Mouse (Mus musculus) heart, postnatal 14 days (tissue): ENCODE data around the gene Mcam. TPM values are rescaled to one million over a fixed set of nuclear protein-coding genes. Genes with fewer than 3 reads are reported as not detected.

Experiments used
- DNase-seq, 2 experiments: peaks; one replicate each; pipeline ENCODE4 v3.0.0; 2021 to 2022
- intact Hi-C: fragments of 180-260 bp; cut with DNase I; formaldehyde crosslinking; loops from one replicate; pipeline ENCODE4 v1.15.1; 2025
- long read RNA-seq, 2 experiments: library from polyadenylated mRNA; stranded (forward); transcript quantifications; one replicate each; pipeline ENCODE4 v2.0.0; 2021
- total RNA-seq, 2 experiments: library from RNA; stranded (reverse); gene quantifications; 2 replicates each; pipeline ENCODE4 v1.2.3; 2021

Gene Mcam
- total RNA-seq = 10 to 100 TPM; 81.2 to 82.3 TPM
- long read RNA-seq, experiment 1, transcript Mcam-201 (16 exons, 2,989 nt) = major isoform, 21 of 42 reads
- long read RNA-seq, experiment 1, partial matches to known transcripts = 10 of 42 reads
- long read RNA-seq, experiment 1, other reads (novel, unspliced or antisense) = 8 of 42 reads
- long read RNA-seq, experiment 2, transcript Mcam-201 (16 exons, 2,989 nt) = major isoform, 10 of 18 reads
- long read RNA-seq, experiment 2, partial matches to known transcripts = 7 of 18 reads
- long read RNA-seq, experiment 2, other reads (novel, unspliced or antisense) = 0 of 18 reads

GRCm38 (mm10) chr9:44134101-44134850 is at the start of gene Mcam:
Gene Mcam, plus strand, starts transcription at chr9:44134469.
- peak; percentile 69 to 78 for DNase-seq
- intact Hi-C loops = loop anchor here (5.0 kb wide), 1 partner anchor 208 kb away; the partner anchor contains the start of gene Hmbs

- DNase-seq = peak; percentile 97
- intact Hi-C loops = no loop called here
Observed at GRCm38 (mm10) chr9:44084659-44085229, 49.5 kb upstream of the Mcam start.

- intact Hi-C loops = no loop called here
Observed at GRCm38 (mm10) chr9:44085276-44085675, 49.0 kb upstream of the Mcam start.

GRCm38 (mm10) chr9:44085741-44086665 is 48.3 kb upstream of the Mcam start:
- DNase-seq = peak; percentile 68 to 76
- intact Hi-C loops = no loop called here

More at GRCm38 (mm10) chr9:44085276-44085675, 49.0 kb upstream of the Mcam start:
- no peak for DNase-seq

GRCm38 (mm10) chr9:44086960-44087359 is 47.3 kb upstream of the Mcam start:
- no peak for DNase-seq
- intact Hi-C loops = no loop called here

GRCm38 (mm10) chr9:44087761-44088455 is 46.4 kb upstream of the Mcam start:
- peak; percentile 51 to 54 for DNase-seq
- intact Hi-C loops = no loop called here

GRCm38 (mm10) chr9:44088877-44089608 is 45.2 kb upstream of the Mcam start:
- no peak for DNase-seq
- intact Hi-C loops = no loop called here

- intact Hi-C loops = no loop called here
- DNase-seq = peak; percentile 79 to 88
Observed at GRCm38 (mm10) chr9:44093612-44094503, 40.4 kb upstream of the Mcam start.

- intact Hi-C loops = no loop called here
- DNase-seq = no peak
Observed at GRCm38 (mm10) chr9:44094737-44095136, 39.5 kb upstream of the Mcam start.

- intact Hi-C loops = no loop called here
Observed at GRCm38 (mm10) chr9:44095781-44096180, 38.5 kb upstream of the Mcam start.

GRCm38 (mm10) chr9:44096536-44096935 is 37.7 kb upstream of the Mcam start:
- peak in 1 of 2 experiments; percentile 34 for DNase-seq
- intact Hi-C loops = no loop called here

More at GRCm38 (mm10) chr9:44095781-44096180, 38.5 kb upstream of the Mcam start:
- no peak for DNase-seq

GRCm38 (mm10) chr9:44101490-44101889 is 32.8 kb upstream of the Mcam start, which contains the start of gene Mfrp:
Gene Mfrp, plus strand, starts transcription at chr9:44101729.
- intact Hi-C loops = no loop called here
- DNase-seq = no peak

- intact Hi-C loops = loop anchor here (5.0 kb wide), 2 partner anchors 38 to 123 kb away; partner anchors contain the start of gene Usp2
- no peak for DNase-seq
Observed at GRCm38 (mm10) chr9:44104881-44105280, 29.4 kb upstream of the Mcam start.

GRCm38 (mm10) chr9:44105781-44106180 is 28.5 kb upstream of the Mcam start:
- no peak for DNase-seq
- intact Hi-C loops = loop anchor here (5.0 kb wide), 2 partner anchors 38 to 123 kb away; partner anchors contain the start of gene Usp2

GRCm38 (mm10) chr9:44106182-44106581 is 28.1 kb upstream of the Mcam start:
- intact Hi-C loops = loop anchor here (5.0 kb wide), 2 partner anchors 39 to 124 kb away; partner anchors contain the start of gene Usp2
- no peak for DNase-seq

- DNase-seq = no peak
- intact Hi-C loops = loop anchor here (5.0 kb wide), 2 partner anchors 39 to 124 kb away; partner anchors contain the start of gene Usp2
Observed at GRCm38 (mm10) chr9:44106596-44106995, 27.7 kb upstream of the Mcam start.

GRCm38 (mm10) chr9:44107110-44107509 is 27.2 kb upstream of the Mcam start, which contains the start of gene C1qtnf5:
Gene C1qtnf5, plus strand, starts transcription at chr9:44107245.
- DNase-seq = peak; percentile 91
- intact Hi-C loops = loop anchor here (5.0 kb wide), 2 partner anchors 40 to 125 kb away; partner anchors contain the start of gene Usp2
